ENCODE assay signal across 10 mouse cellular contexts in the genomic region with DNA sequence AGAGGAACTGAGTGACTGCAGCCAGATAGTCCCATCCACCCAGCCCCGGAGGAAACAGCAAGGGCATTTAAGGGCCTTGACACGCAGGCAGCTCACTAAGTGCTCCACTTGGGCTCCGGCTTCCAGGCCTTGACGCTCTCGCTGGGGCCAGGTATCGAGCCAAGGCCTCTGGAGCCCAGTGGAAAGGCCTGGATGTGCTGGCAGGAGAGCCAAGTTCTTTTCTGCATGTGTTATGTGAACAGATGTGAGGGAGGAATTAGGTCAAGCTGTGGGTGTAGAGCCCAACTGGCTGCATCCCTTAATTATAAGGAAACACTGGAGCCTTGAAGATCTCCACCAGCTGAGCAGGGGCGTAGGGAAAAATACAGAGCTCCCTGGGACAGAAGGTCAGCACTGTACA.
DNase-seq lines count a peak whose midpoint lies in the region; ATAC-seq and TF ChIP-seq lines count a peak whose summit lies in the region.
"Had no signal": no experiment of that assay in that cellular context is flagged by ENCODE, and none has a peak within 500 bp of the region (broad histone marks: within the 10 kb centered on the region; RNA-seq: fewer than 3 reads in every experiment).

No protein-coding gene starts in this region.

- no peak for TF ChIP-seq CTCF in kidney, postnatal 0 days (IDR thresholded peaks at IDR 0.05; ENCODE audit: low read depth)
- no peak for TF ChIP-seq CTCF in embryonic fibroblast, embryonic 13.5 days (IDR thresholded peaks at IDR 0.05; ENCODE audit: borderline replicate concordance, insufficient read depth, low read length)
- TF ChIP-seq CTCF in layer of hippocampus, adult 2 months (conservative IDR thresholded peaks at IDR 0.05): no peak
- no peak for TF ChIP-seq CTCF in cerebellum, adult 2 months (IDR thresholded peaks at IDR 0.05; ENCODE audit: borderline replicate concordance, insufficient read depth, low read depth, low read length)

- no peak for DNase-seq in kidney, postnatal 0 days (ENCODE audit: low spot score)
- no peak for DNase-seq in kidney, postnatal 14 days
- peak; percentile 81 for DNase-seq in adrenal gland, adult 2 months
- DNase-seq in layer of hippocampus, adult 2 months (ENCODE audit: low spot score in 2 of 2): peak in 1 of 2 experiments; percentile 44
- no peak for DNase-seq in yolk sac, embryonic 10.5 days (ENCODE audit: low spot score)
- no peak for DNase-seq in kidney, adult 9 months
- DNase-seq in cerebellum, adult 2 months: no peak
- DNase-seq: right cerebral cortex, postnatal 25 days had no signal

- peaks cover 4% of the 10 kb centered on the region; the same call in 1 of the 2 replicates for H3K4me1 ChIP-seq in kidney, postnatal 0 days (replicated peaks; ENCODE audit: insufficient read depth, low read length)
- peaks cover 13% of the 10 kb centered on the region for H3K4me1 ChIP-seq in embryonic fibroblast, embryonic 13.5 days (ENCODE audit: control insufficient read depth, insufficient read depth, low read length)
- H3K4me1 ChIP-seq in cerebellum, adult 2 months (ENCODE audit: control insufficient read depth, insufficient read depth, low read length): no peaks in the 10 kb centered on the region

- WGBS in kidney, postnatal 0 days: 72% methylated on average over 7 of the region's 7 CpGs
- WGBS in cerebellum, adult 2 months: 39% methylated on average over 7 of the region's 7 CpGs

- ATAC-seq in kidney, postnatal 0 days (replicated peaks; ENCODE audit: low FRiP score, low read depth): no peak; the same call in 1 of the 2 replicates

- no peaks in the 10 kb centered on the region for H3K9me3 ChIP-seq in kidney, postnatal 0 days (replicated peaks; ENCODE audit: low read length)
- H3K9me3 ChIP-seq: hindbrain, embryonic 15.5 days had no signal

- peaks cover 25% of the 10 kb centered on the region for H3K36me3 ChIP-seq in kidney, postnatal 0 days (ENCODE audit: insufficient read depth, low read length)

- H3K4me2 ChIP-seq in kidney, postnatal 0 days (ENCODE audit: low read length): no peak overlapping the region
- H3K4me2 ChIP-seq: hindbrain, embryonic 15.5 days had no signal

- no peak overlapping the region for H3K9ac ChIP-seq in kidney, postnatal 0 days (ENCODE audit: low read depth, low read length)
- H3K9ac ChIP-seq: hindbrain, embryonic 15.5 days had no signal

- no peak for TF ChIP-seq POLR2A in embryonic fibroblast, embryonic 13.5 days (IDR thresholded peaks at IDR 0.05; ENCODE audit: low read depth, low read length)
- TF ChIP-seq POLR2A in cerebellum, adult 2 months (IDR thresholded peaks at IDR 0.05; ENCODE audit: borderline replicate concordance, insufficient read depth, low read length): no peak

- H3K27ac ChIP-seq in kidney, postnatal 0 days: peak overlapping the region; percentile 31; the same call in 1 of the 2 replicates
- 0 out of 2 replicates have a peak overlapping the region, but pooled peaks have one; percentile 15 for H3K27ac ChIP-seq in embryonic fibroblast, embryonic 13.5 days (ENCODE audit: insufficient read depth, low read length)
- H3K27ac ChIP-seq in layer of hippocampus, adult 2 months: peak overlapping the region; percentile 70; the same call in 1 of the 2 replicates
- H3K27ac ChIP-seq in cerebellum, adult 2 months (ENCODE audit: insufficient read depth, low read length): no peak overlapping the region
- H3K27ac ChIP-seq: hindbrain, embryonic 15.5 days had no signal

- no peak overlapping the region for H3K4me3 ChIP-seq in kidney, postnatal 0 days (replicated peaks; ENCODE audit: low read depth, low read length)
- no peak overlapping the region for H3K4me3 ChIP-seq in embryonic fibroblast, embryonic 13.5 days (ENCODE audit: insufficient read depth, low read length)
- no peak overlapping the region for H3K4me3 ChIP-seq in layer of hippocampus, adult 2 months
- no peak overlapping the region for H3K4me3 ChIP-seq in cerebellum, adult 2 months (replicated peaks; ENCODE audit: insufficient read depth, low read depth, low read length)
- H3K4me3 ChIP-seq: hindbrain, embryonic 15.5 days had no signal

- H3K27me3 ChIP-seq in kidney, postnatal 0 days (ENCODE audit: insufficient read depth, low read length): no peaks in the 10 kb centered on the region
- H3K27me3 ChIP-seq in cerebellum, adult 2 months (ENCODE audit: control insufficient read depth, insufficient read depth, low read length): no peaks in the 10 kb centered on the region
- H3K27me3 ChIP-seq: hindbrain, embryonic 15.5 days had no signal
